Mouse (Mus musculus) retina, adult 2 months (tissue): ENCODE measurements around the gene Jak2.

Experiments
- DNase-seq: peaks from one replicate; pipeline ENCODE4 v3.0.0-alpha.2; 2012; ENCODE audit warnings: low read depth, low spot score

Gene Jak2

DNA sequence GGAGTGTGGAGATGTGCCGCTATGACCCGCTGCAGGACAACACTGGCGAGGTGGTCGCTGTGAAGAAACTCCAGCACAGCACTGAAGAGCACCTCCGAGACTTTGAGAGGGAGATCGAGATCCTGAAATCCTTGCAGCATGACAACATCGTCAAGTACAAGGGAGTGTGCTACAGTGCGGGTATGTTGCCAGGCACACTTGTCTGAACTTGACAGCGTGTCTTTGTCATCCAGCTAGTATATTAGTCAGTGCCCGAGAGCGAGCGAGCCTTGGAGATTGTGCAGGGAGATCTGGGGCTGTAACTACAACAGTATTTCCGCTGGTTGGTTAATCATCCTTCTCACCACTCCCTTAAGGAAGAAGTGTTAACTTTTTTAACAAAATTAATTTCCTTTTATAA, 49.3 kb downstream of the Jak2 start:
- DNase-seq: no peak

GRCm38 (mm10) chr19:29302119-29302518, 50.5 kb downstream of the Jak2 start:
- no peak for DNase-seq

GRCm38 (mm10) chr19:29308832-29309231, 57.2 kb downstream of the Jak2 start:
- DNase-seq: no peak

- no peak for DNase-seq
These were observed 60.2 kb downstream of the Jak2 start for GRCm38 (mm10) chr19:29311791-29312190.

DNA sequence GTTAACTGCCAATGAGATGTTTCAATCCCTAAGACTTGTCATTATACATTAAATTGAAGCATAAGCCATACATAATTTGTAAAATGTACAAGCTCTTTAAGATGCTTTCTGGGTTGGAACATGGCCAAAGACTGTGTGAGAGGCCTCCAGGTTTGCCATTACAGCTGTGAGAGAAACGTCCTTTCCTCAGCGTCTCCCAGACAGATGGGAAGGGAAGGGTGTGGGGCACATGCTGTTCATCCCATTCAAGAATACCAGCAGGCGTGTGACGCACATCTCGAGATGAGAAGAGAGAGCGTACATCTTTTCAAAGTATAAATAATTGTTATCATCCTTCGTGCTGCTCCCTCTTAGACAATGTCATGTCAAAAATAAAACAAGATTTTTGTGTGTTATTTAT, 61.0 kb downstream of the Jak2 start:
- DNase-seq: no peak

DNA sequence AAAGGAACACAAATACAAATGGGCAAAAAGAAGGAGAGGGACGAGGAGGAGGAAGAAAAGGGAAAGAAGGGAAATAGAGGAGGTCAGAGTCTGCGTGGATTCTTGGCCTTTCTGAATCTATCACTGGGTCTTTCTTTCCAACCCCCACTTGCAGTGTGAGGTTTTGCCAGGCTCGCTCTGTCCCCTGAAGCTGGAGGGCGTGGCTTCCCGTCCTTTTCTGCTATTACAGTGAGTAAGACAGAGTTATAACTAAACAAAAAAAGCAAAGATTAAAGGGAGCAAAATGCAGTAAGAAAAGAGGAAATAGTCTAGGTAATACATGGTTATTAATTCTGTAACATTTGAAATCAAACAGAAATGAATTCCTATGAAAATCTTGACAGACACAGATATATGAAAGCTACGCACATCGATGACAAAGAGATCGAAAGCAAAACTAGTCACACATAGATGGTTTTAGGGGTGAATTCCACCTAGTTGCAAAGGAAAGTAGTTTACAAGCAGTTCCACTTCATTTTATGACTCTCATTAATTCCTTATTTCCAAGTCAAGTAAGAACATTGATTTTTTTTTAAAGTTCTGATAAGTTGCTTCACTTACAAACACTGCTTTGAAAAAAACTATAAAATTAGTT, 71.9 kb downstream of the Jak2 start:
- no peak for DNase-seq

DNA sequence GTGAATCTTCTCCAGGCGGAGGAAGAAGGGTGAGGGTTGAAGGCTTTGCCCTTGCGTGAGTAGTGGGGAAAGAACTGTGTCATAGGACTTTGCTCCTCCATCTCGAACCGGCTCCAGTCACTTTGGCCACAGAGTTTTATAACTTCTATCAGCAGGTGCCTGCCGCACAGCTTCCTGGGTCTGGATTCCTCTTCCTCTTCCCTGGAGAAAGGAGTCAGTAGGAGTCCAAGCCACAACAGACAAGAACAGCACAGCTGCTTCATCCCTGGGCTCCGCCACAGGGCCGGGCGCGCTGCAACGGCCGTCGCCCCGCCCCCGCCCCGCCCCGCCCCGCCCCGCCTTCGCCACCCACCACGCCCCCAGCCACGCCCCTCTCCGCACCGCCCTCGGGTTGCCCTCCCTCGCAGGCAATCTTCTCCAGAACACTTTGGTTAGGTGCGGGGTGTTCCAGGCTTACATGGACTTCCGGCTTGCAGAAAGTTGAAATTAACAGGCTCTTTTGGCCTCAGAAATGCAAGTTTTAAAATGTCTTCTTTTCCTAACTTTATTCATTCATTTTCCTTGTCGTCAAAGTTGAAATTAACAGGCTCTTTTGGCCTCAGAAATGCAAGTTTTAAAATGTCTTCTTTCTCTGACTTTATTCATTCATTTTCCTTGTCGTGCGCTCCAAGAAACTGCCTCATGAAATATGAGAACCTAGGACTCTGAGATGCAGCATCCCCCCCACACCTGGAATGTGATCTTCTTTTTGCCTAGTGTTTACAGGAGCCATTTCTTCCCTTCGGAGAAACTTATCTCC, 73.6 kb downstream of the Jak2 start, which contains the start of gene Insl6:
Insl6 (minus strand) TSS at position 304 of the 799 bp plus-strand sequence.
- no peak for DNase-seq

GRCm38 (mm10) chr19:29325852-29326180, 74.2 kb downstream of the Jak2 start:
- no peak for DNase-seq

DNA sequence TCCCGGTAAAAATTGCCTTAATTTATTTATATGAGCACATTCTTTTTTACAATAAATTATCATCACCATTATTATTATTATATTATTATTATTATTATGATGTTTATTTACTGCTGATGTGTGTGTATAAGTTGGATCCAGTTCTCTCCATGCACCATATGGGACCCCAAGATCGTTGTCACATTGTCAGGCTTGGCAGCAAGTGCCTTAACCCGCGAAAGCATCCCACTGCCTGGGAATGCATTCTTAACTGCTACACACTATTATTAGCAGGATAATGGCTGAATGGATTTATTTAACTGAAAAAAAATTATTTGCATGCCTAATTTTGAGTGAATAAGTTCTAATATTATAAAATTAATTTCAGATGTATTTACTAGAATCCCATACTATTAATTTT, 74.8 kb downstream of the Jak2 start:
- DNase-seq: no peak

DNA sequence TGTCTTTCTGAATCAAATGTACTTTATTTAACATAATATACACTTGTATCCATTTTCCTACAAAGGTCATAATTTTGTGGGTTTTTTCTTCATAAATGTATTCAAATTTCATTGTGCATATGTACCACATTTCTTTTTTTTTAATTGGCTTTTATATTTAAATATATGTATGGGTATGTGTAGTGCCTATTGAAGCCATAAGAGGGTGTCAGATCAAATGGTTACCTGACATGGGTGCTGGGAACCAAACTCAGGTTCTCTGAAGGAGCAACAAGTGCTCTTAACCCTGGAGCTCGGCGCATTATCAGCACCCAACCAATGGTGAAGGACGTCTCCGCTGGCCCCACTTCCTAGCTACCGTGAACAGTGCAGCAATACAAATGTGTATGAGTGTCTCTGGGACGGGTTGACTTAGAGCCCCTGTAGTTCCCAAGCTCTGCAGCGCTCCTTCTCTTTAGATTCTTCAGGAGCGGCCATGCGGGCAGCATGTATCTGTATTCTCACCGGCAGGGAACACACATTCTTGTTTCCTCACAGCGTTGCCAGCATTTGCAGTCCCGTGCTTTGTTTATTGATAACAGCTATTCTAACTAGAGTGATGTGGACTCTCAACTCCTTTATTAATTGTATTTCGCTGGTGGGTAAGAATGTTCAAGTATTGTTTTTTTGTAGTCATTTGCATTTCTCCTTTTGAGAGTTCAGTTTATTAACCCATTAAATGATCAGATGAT, 75.4 kb downstream of the Jak2 start:
- DNase-seq: no peak

GRCm38 (mm10) chr19:29334068-29334745, 82.6 kb downstream of the Jak2 start, which contains the start of gene Rln1:
Gene Rln1, minus strand, starts transcription at chr19:29334670.
- no peak for DNase-seq

DNA sequence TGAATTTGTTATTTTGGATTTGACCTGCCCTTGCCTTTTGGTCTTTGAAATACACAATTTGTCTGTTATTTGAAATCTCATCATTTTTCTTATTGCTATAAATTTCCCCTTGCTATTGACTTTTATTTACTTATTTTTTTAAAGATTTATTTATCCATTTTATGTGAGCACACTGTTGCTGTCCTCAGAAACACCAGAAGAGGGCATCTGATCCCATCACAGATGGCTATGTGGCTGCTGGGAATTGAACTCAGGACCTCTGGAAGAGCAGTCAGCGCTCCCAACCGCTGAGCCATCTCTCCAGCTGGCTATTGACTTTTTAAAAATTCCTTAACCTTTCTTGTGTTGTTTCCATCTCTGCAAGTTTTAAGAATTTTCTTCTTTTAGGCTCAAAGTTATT, 85.0 kb downstream of the Jak2 start:
- no peak for DNase-seq

DNA sequence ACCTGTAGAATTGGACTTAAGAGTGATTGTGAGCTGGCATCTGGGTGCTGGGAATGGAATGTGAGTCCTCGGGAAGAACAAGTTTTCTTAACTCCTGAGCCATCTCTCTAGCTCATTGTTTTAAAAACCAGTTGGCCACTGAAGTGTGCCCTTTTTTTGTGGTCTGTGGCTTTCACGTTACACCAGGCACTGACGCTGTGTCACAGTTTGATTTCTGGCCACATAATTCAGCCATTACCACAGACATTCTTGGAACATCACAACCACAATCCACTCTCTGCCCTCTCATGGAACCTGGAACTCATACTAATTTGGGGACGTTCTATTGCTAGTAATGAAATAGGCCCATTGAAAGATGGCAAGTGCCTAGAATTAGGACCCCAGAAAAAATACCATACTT, 89.4 kb downstream of the Jak2 start:
- DNase-seq: no peak

DNA sequence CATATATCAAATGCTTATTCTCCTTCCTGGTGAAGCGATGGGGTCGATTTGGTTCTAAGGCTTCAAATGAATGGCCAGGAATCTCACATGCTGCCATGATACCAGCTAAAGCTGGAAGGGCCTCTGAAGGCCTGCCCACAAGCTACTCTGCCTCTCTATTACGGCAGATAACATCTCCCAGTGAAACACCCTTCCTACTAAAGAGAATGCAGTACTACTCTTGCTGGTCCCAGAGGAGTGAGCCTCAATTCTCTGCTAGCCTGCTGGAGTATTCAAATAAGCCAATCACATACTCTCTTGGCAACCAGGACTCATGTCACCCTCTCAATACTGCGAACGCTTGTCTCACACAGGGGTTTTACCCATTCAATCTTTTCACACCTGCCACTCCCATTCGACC, 90.7 kb downstream of the Jak2 start:
- no peak for DNase-seq

GRCm38 (mm10) chr19:29344868-29345267, 93.2 kb downstream of the Jak2 start:
- no peak for DNase-seq

DNA sequence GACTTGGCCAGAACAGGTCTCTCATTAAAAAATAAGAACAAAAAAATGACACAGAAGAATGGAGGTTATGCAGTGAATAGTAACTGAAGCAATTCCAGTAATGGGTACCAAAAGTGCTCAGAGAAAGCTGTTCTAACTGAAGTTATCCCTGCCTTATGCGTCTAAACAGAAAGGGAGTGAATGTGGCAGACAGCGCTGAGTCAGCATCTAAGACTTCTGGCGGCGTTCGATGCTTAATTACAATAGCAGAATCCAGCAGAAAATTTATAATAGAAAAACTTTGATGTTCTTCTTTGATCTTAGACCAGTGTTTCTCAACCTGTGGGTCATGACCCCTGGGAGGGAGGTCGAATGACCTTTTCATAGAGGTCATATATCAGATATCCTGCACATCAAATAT, 94.0 kb downstream of the Jak2 start:
- no peak for DNase-seq

GRCm38 (mm10) chr19:29350991-29351390, 99.4 kb downstream of the Jak2 start:
- DNase-seq: no peak

DNA sequence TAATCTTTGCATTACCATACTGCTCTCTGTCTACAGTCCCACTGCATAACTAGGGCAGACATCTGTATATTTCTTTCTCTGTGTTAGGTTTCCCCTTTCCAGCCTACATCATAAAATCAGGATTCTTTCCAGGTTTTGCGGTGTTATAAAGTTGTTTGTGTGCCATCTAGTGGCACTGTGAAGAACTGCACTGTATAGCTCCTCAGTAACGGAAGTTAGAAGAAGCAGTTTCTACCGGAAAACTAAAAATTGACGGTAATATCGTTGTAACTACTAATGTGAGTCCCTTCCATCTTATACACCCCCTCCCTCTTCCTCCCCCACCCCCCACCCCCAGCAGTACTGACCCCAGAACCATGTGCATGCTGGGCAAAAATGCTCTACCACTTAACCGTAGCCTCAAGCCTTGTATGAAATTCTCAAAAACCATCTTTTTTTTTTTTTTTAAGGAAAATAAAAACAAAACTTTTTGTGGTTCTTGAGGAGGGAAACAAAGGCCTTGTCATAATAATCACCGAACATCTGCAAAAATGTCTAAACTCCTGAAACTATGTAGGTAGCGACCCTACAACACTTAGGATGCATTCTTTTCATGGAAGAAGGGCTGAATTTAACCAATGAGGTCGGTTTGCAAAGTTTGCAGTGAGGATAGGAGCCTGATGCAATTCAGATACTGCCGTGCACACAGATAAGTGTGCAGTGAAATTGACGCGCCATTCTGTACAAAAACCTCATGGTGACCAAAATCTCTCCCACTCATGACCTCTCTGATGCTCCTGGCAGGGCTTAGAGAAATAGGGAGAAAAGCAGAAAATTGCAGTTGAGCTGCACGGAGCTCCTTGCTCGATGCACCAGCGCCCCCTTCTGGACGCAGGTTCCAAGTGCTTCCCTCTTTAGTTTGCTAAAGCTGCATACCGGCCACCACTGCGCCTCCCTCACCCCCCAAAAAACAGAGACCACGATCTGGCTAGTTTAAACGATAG, 103.6 kb downstream of the Jak2 start:
- DNase-seq: peak; percentile 63

DNA sequence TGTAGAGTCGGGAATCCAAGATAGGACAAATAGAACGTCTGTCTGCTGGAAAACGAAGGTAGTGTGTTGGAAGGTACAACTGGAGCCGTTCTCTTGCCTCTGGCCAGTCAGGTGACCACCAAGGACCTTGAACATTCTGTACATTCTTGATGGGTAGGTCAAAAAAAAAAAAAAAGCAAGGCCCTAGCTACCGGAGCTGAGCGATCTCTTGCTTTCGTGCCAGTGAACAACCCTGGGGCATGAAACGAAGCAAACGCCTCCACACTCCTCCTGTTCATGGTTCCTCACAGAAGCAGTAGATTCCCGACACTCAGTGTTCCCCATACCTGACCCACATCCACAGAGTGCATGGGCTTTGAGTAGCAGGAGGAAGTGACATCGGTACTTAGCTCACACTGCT, 104.7 kb downstream of the Jak2 start:
- no peak for DNase-seq

DNA sequence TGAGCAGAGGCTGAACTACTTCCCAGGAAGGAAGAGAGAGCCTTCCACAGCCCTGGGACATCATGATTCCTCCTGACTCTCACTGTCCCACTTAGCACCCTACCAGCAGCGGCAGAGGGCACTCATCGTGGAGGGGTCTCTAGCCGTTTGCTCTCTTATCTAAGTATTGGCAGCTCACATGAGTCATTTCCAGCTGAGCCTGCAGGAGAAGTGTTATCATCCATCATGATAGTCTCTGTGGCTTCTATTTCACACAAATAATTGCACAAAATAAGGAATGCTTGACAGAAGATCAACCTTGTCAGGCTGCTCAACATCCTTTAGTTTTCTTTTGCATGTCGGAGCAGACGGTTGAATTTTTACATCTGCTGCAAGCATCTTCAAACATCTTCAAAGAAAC, 108.6 kb downstream of the Jak2 start:
- DNase-seq: no peak
